Mouse (Mus musculus) midbrain, embryonic 15.5 days (tissue): ENCODE measurements around the gene Il25. TPM values are rescaled to one million over a fixed set of nuclear protein-coding genes. Genes with fewer than 3 reads are reported as not detected.
A peak's percentile ranks its signal among the peaks of the same experiment; 100 is the strongest.

Experiments used
- ATAC-seq: fragments of 200-750 bp; cut with Nextera tagmentation; replicated peaks from 2 replicates; pipeline ENCODE4 v1.8.0; 2017; ENCODE audit warnings: moderate TSS enrichment
- H3K27ac ChIP-seq: fragments of 300-500 bp; sonication (generic); 2 replicates; pipeline ENCODE4 v1.5.1; 2015; ENCODE audit warnings: mild to moderate bottlenecking, inconsistent platforms
- H3K27me3 ChIP-seq: fragments of 300-500 bp; sonication (generic); replicated peaks from 2 replicates; pipeline ENCODE4 v1.6.1; 2015; ENCODE audit warnings: inconsistent platforms
- H3K36me3 ChIP-seq: fragments of 300-500 bp; sonication (generic); replicated peaks from 2 replicates; pipeline ENCODE4 v1.6.1; 2015; ENCODE audit warnings: inconsistent platforms
- H3K4me1 ChIP-seq: fragments of 300-500 bp; sonication (generic); 2 replicates; pipeline ENCODE4 v1.6.1; 2015; ENCODE audit warnings: inconsistent platforms
- H3K4me2 ChIP-seq: fragments of 300-500 bp; sonication (generic); 2 replicates; pipeline ENCODE4 v1.6.1; 2015; ENCODE audit warnings: inconsistent platforms, mild to moderate bottlenecking, moderate library complexity
- H3K4me3 ChIP-seq: fragments of 300-500 bp; sonication (generic); 2 replicates; pipeline ENCODE4 v1.5.1; 2015; ENCODE audit warnings: mild to moderate bottlenecking, inconsistent platforms
- H3K9ac ChIP-seq: fragments of 300-500 bp; sonication (generic); 2 replicates; pipeline ENCODE4 v1.6.1; 2015; ENCODE audit warnings: mild to moderate bottlenecking, inconsistent platforms
- H3K9me3 ChIP-seq: fragments of 300-500 bp; sonication (generic); 2 replicates; pipeline ENCODE4 v1.6.1; 2016; ENCODE audit warnings: inconsistent platforms
- WGBS: fragments of 180-500 bp; shearing (Covaris S2); methylation state at CpG from one replicate; pipeline ENCODE4 v1.1.7; 2015; ENCODE audit warnings: mixed read lengths; 5-methylcytosine and 5-hydroxymethylcytosine counted together
- polyA plus RNA-seq: library from polyadenylated mRNA; unstranded; fragments of >200 nt; fragmentation: Nextera tagmentation; extraction: Ambion mirVana; gene quantifications from 2 replicates; pipeline ENCODE4 v1.2.1, GENCODE M21; 2015

The Il25 gene
- polyA plus RNA-seq, 1 experiment from 2014 or later, result 0.48 TPM

- WGBS, result 3% methylated on average over 53 of the region's 69 CpGs
- Histone ChIP-seq H3K4me3 (peak overlapping the region; percentile 99), H3K9ac (peak overlapping the region; percentile 99), H3K36me3 (peaks cover 13% of the 10 kb centered on the region), H3K27me3 (no peaks in the 10 kb centered on the region), H3K9me3 (no peaks in the 10 kb centered on the region), H3K27ac (peak overlapping the region; percentile 96), H3K4me1 (peaks cover 45% of the 10 kb centered on the region), H3K4me2 (peak overlapping the region; percentile 91)
- ATAC-seq, result peak; percentile 69
These were observed 20.2 kb upstream of the Il25 start for GRCm38 (mm10) chr14:54912109-54912850.

- Histone ChIP-seq H3K36me3 (peaks cover 7% of the 10 kb centered on the region; the same call in 1 of the 2 replicates), H3K4me3 (peak within 1 kb of the TSS; percentile 99), H3K9ac (peak within 1 kb of the TSS; percentile 99), H3K9me3 (no peaks in the 10 kb centered on the region), H3K4me2 (peak within 1 kb of the TSS; percentile 91), H3K27me3 (no peaks in the 10 kb centered on the region), H3K4me1 (peaks cover 45% of the 10 kb centered on the region), H3K27ac (peak within 1 kb of the TSS; percentile 96)
- ATAC-seq, result peak; percentile 96
- under 1% methylated on average over 26 of the region's 28 CpGs for WGBS
These were observed 19.6 kb upstream of the Il25 start, which contains the start of gene Slc22a17 for GRCm38 (mm10) chr14:54912886-54913285. Slc22a17 (minus strand) TSS chr14:54913132.

GRCm38 (mm10) chr14:54913343-54913742 is 19.2 kb upstream of the Il25 start:
- Histone ChIP-seq H3K27me3 (no peaks in the 10 kb centered on the region), H3K36me3 (peaks cover 3% of the 10 kb centered on the region; the same call in 1 of the 2 replicates), H3K9ac (peak overlapping the region; percentile 99), H3K4me1 (peaks cover 43% of the 10 kb centered on the region), H3K4me2 (peak overlapping the region; percentile 91), H3K4me3 (peak overlapping the region; percentile 99), H3K9me3 (no peaks in the 10 kb centered on the region), H3K27ac (peak overlapping the region; percentile 96)
- ATAC-seq, result peak; percentile 41
- 16% methylated on average over 10 of the region's 10 CpGs for WGBS

GRCm38 (mm10) chr14:54920076-54920685 is 12.3 kb upstream of the Il25 start:
- ATAC-seq, result no peak
- Histone ChIP-seq H3K27ac (no peak overlapping the region), H3K4me3 (no peak overlapping the region), H3K4me1 (peaks cover 14% of the 10 kb centered on the region), H3K4me2 (no peak overlapping the region), H3K27me3 (no peaks in the 10 kb centered on the region), H3K9me3 (no peaks in the 10 kb centered on the region), H3K9ac (no peak overlapping the region), H3K36me3 (no peaks in the 10 kb centered on the region; the same call in 1 of the 2 replicates)
- 90% methylated on average over 16 of the region's 16 CpGs for WGBS

- 16% methylated on average over 7 of the region's 7 CpGs for WGBS
- H3K36me3 ChIP-seq, result no peaks in the 10 kb centered on the region; the same call in 1 of the 2 replicates
- H3K27ac ChIP-seq, result peak overlapping the region; percentile 85
- peak overlapping the region; percentile 85 for H3K4me2 ChIP-seq
- H3K4me3 ChIP-seq, result peak overlapping the region; percentile 51
- peak; percentile 48 for ATAC-seq
- no peaks in the 10 kb centered on the region for H3K9me3 ChIP-seq
- no peak overlapping the region for H3K9ac ChIP-seq
- no peaks in the 10 kb centered on the region for H3K27me3 ChIP-seq
- peaks cover 36% of the 10 kb centered on the region for H3K4me1 ChIP-seq
These were observed 7.7 kb upstream of the Il25 start for GRCm38 (mm10) chr14:54924641-54925348.

- ATAC-seq, result peak; percentile 65
- peak within 1 kb of the TSS; percentile 64 for H3K9ac ChIP-seq
- H3K4me3 ChIP-seq, result peak within 1 kb of the TSS; percentile 51
- WGBS, result 2% methylated on average over 57 of the region's 57 CpGs
- no peaks in the 10 kb centered on the region for H3K9me3 ChIP-seq
- peak within 1 kb of the TSS; percentile 85 for H3K27ac ChIP-seq
- H3K4me2 ChIP-seq, result peak within 1 kb of the TSS; percentile 85
- peaks cover 41% of the 10 kb centered on the region for H3K4me1 ChIP-seq
- H3K36me3 ChIP-seq, result no peaks in the 10 kb centered on the region; the same call in 1 of the 2 replicates
- no peaks in the 10 kb centered on the region for H3K27me3 ChIP-seq
These were observed 6.8 kb upstream of the Il25 start, which contains the start of gene Efs for GRCm38 (mm10) chr14:54925349-54926342. Efs (minus strand) TSS chr14:54926126.

- H3K4me3 ChIP-seq, result peak overlapping the region; percentile 51
- no peaks in the 10 kb centered on the region for H3K27me3 ChIP-seq
- no peaks in the 10 kb centered on the region for H3K9me3 ChIP-seq
- H3K36me3 ChIP-seq, result no peaks in the 10 kb centered on the region; the same call in 1 of the 2 replicates
- under 1% methylated on average over 56 of the region's 58 CpGs for WGBS
- H3K4me1 ChIP-seq, result peaks cover 41% of the 10 kb centered on the region
- H3K4me2 ChIP-seq, result peak overlapping the region; percentile 85
- peak overlapping the region; percentile 85 for H3K27ac ChIP-seq
- peak; percentile 65 for ATAC-seq
- H3K9ac ChIP-seq, result peak overlapping the region; percentile 64
These were observed 5.9 kb upstream of the Il25 start for GRCm38 (mm10) chr14:54926401-54927158.

GRCm38 (mm10) chr14:54927296-54927695 is 5.2 kb upstream of the Il25 start:
- H3K4me2 ChIP-seq, result peak overlapping the region; percentile 85
- 17% methylated on average over 7 of the region's 7 CpGs for WGBS
- H3K4me1 ChIP-seq, result peaks cover 41% of the 10 kb centered on the region
- H3K27ac ChIP-seq, result peak overlapping the region; percentile 85
- ATAC-seq, result no peak
- no peaks in the 10 kb centered on the region for H3K27me3 ChIP-seq
- no peaks in the 10 kb centered on the region for H3K36me3 ChIP-seq
- peak overlapping the region; percentile 51 for H3K4me3 ChIP-seq
- H3K9ac ChIP-seq, result peak overlapping the region; percentile 64; the same call in 1 of the 2 replicates
- no peaks in the 10 kb centered on the region for H3K9me3 ChIP-seq

GRCm38 (mm10) chr14:54929801-54930200 is 2.7 kb upstream of the Il25 start:
- no peak overlapping the region for H3K4me3 ChIP-seq
- no peaks in the 10 kb centered on the region for H3K9me3 ChIP-seq
- no peak for ATAC-seq
- H3K36me3 ChIP-seq, result no peaks in the 10 kb centered on the region
- no peak overlapping the region for H3K9ac ChIP-seq
- WGBS, result 85% methylated on average over 5 of the region's 5 CpGs
- peaks cover 30% of the 10 kb centered on the region for H3K4me1 ChIP-seq
- H3K27ac ChIP-seq, result no peak overlapping the region
- H3K27me3 ChIP-seq, result no peaks in the 10 kb centered on the region
- no peak overlapping the region for H3K4me2 ChIP-seq

- Histone ChIP-seq H3K4me3 (no peak overlapping the region), H3K27ac (no peak overlapping the region), H3K9ac (no peak overlapping the region), H3K9me3 (no peaks in the 10 kb centered on the region), H3K4me1 (peaks cover 24% of the 10 kb centered on the region), H3K27me3 (no peaks in the 10 kb centered on the region), H3K36me3 (no peaks in the 10 kb centered on the region), H3K4me2 (no peak overlapping the region)
- 20% methylated on average over 2 of the region's 2 CpGs for WGBS
- ATAC-seq, result no peak
These were observed 2.1 kb upstream of the Il25 start for GRCm38 (mm10) chr14:54930431-54930830.
